Mouse (Mus musculus): ENCODE results near the gene Arfgap1.

Gene Arfgap1

GRCm38 (mm10) chr2:180986449-180986848 is 19.4 kb downstream of the Arfgap1 start, which contains the start of gene Col20a1:
Col20a1 (plus strand) TSS chr2:180986535.
- DNase-seq (ENCODE audit: low read depth) = no peak

GRCm38 (mm10) chr2:180987001-180987400 is 20.0 kb downstream of the Arfgap1 start:
- DNase-seq (ENCODE audit: low read depth) = no peak

GRCm38 (mm10) chr2:180987432-180988030 is 20.5 kb downstream of the Arfgap1 start:
- DNase-seq (ENCODE audit: low read depth) = no peak

- no peak for DNase-seq (ENCODE audit: low read depth)
Measured at GRCm38 (mm10) chr2:180988347-180988913, 21.4 kb downstream of the Arfgap1 start.

GRCm38 (mm10) chr2:180988948-180989347 is 21.9 kb downstream of the Arfgap1 start:
- DNase-seq (ENCODE audit: low read depth) = no peak

GRCm38 (mm10) chr2:180990347-180990746 is 23.3 kb downstream of the Arfgap1 start:
- no peak for DNase-seq (ENCODE audit: low read depth)

GRCm38 (mm10) chr2:180994360-180994759 is 27.3 kb downstream of the Arfgap1 start:
- DNase-seq (ENCODE audit: low read depth) = no peak

- no peak for DNase-seq (ENCODE audit: low read depth)
Measured at GRCm38 (mm10) chr2:180995457-180995856, 28.4 kb downstream of the Arfgap1 start.

- DNase-seq (ENCODE audit: low read depth) = peak; percentile 11
Measured at GRCm38 (mm10) chr2:180996436-180996835, 29.4 kb downstream of the Arfgap1 start.

- DNase-seq (ENCODE audit: low read depth) = no peak
Measured at GRCm38 (mm10) chr2:180996905-180997304, 29.9 kb downstream of the Arfgap1 start.

GRCm38 (mm10) chr2:181007054-181007453 is 40.0 kb downstream of the Arfgap1 start:
- no peak for DNase-seq (ENCODE audit: low read depth)

GRCm38 (mm10) chr2:181008339-181008738 is 41.3 kb downstream of the Arfgap1 start:
- DNase-seq (ENCODE audit: low read depth) = no peak

GRCm38 (mm10) chr2:181031406-181031934 is 64.4 kb downstream of the Arfgap1 start:
- DNase-seq (ENCODE audit: low read depth) = no peak
